Mouse (Mus musculus) cerebellum, adult 8-10 months (tissue): ENCODE results near the gene Ifrd1.
A peak's percentile ranks its signal among the peaks of the same experiment; 100 is the strongest.

ENCODE experiments used
- DNase-seq: peaks from one replicate; pipeline ENCODE4 v3.0.0; 2022

The Ifrd1 gene

GRCm38 (mm10) chr12:40239161-40239560 is 9.1 kb downstream of the Ifrd1 start:
- DNase-seq: no peak

- DNase-seq: no peak
Observed at GRCm38 (mm10) chr12:40232231-40232630, 16.1 kb downstream of the Ifrd1 start.

DNA sequence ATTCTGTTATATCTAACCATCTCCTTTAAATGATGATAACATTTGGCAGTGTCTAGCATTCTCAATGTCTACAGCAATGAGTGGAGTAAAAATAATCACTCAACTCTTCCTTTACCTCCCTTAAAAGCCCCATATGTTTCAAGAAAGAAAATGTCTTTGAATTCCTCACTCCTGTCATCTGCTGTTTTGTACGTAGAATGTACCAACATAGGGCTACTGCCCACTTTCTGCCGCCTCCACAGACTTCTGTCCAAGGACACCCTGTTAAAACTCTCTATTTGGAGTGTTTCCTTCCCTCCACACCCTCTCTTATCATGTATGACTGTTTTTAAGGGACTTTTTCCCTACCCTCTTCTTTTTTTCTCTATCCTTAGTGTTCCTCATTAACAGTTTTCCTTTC is 16.7 kb downstream of the Ifrd1 start:
- DNase-seq: no peak

GRCm38 (mm10) chr12:40224171-40224880 is 24.0 kb downstream of the Ifrd1 start:
- no peak for DNase-seq

DNA sequence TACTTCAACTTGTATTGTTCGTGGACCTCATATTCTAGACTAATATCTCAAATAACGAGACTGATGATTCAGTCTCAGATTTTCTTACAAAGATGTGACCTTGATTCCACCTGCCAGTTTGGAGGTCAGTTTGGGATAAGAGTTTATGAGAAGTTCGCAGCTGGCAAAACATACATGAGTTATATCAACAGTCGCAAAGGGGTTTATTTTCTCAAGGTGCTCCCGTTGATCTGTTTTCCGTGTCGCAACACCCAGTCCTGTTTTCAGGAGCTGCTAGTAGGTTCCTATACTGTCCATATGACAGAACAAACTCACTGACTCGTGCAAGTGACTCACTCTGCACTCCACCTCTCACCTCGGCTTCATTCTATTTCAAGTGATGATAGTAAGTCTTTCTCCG is 24.6 kb downstream of the Ifrd1 start:
- DNase-seq: peak; percentile 32

- DNase-seq: peak; percentile 98
Observed at GRCm38 (mm10) chr12:40223082-40223619, 25.2 kb downstream of the Ifrd1 start.

DNA sequence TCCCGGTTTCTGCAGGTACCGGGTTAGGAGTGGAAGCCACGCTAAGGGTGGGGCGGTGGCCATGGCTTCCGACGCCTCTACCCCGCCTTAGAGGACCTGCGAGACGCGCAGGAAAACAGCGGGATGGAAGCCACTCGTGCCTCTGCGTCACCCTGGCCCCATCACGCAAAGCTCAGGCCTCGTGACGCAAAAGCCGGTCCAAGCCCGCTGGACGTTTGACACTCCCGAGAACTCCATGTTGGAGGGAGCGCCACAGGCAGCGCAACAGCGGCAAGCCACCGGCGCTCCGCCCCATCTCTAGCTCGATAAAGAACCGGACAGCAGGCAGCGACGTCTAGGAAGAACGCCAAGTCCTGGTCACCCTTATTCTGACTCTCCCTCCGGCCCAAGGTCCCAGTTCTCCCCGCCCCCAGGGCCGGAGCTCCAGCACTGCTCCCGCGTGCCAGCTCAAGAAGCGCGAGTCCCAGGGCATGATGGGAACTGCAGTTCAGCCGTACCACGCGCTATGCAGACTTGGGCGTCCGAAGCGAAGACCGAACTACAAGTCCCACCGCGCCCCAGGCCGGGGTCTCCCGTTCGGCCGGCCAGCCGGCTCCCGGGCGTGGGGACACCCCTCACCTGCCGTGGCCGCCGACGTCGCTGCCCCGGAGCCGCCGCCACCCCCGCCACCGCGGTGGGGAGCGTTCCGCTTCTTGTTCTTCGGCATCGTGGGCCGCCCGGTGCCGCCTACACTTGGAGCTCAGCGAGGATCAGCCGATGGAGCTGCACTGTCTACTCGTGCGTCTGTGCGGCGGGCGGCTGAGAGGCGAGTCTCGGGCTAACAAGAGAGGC is 25.8 kb downstream of the Ifrd1 start:
- peak; percentile 95 for DNase-seq

DNA sequence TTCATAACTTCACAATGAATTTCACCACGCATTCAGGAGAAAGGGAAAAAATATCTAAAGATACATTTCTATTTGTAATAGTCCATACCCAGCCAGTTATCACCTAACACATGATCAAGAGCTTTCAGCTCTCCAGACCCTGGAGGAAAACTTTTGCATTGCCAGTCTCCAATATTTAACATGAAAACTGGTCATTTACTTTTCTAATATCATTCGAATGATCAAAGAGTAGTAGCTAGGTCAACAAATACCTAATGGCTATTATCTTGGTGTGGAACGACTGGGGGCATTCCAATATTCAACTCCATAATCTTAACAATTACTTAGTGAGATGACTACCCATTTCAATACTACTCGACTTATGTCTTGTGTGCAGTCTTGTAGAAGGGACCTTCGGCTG is 26.7 kb downstream of the Ifrd1 start:
- DNase-seq: no peak

GRCm38 (mm10) chr12:40220896-40221295 is 27.4 kb downstream of the Ifrd1 start:
- DNase-seq: no peak

GRCm38 (mm10) chr12:40220001-40220570 is 28.2 kb downstream of the Ifrd1 start:
- DNase-seq: peak; percentile 41

- no peak for DNase-seq
Observed at GRCm38 (mm10) chr12:40218430-40218945, 29.8 kb downstream of the Ifrd1 start.

GRCm38 (mm10) chr12:40217776-40218175 is 30.5 kb downstream of the Ifrd1 start:
- no peak for DNase-seq

DNA sequence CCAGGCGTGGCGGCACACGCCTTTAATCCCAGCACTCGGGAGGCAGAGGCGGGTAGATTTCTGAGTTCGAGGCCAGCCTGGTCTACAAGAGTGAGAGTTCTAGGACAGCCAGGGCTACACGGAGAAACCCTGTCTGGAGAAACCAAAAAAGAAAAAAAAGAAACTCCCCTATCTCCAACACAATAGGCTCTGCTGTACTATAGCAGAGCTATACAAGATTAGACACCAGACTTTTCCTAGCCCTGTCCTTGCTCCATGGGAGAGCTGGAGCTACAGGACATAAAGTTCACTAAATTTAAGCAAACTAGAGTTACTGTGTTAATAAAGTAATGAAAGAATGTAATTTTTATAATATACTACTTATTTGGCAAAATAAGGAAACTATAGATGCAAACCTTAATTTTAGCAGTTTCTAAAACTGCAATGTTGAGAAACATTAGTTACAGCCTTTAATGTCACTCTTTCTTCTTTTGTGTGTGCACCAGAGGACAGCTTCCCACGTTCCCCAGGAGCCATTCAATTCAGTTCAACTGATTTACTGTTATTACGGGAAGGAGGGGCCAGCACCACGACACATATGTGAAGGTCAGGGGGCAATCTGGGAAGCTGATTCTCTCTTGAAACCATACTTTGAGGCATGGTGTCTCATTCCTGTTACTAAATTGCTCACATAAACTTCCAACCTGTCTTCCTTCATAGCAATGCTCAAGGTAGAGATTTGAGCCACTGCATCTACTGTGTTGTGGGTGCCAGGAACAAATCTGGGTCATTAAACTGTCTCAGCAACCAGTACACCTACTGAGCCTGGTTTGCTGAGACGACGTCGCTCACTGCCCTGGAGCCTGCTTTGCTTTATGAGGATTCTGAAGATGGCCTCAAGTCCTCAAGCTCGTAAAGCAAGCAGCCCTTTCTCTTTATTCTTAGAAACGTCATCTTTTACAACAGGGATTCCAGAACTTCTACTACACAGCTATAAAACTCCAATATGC is 33.1 kb downstream of the Ifrd1 start:
- no peak for DNase-seq

- no peak for DNase-seq
Observed at GRCm38 (mm10) chr12:40209049-40209448, 39.3 kb downstream of the Ifrd1 start.

DNA sequence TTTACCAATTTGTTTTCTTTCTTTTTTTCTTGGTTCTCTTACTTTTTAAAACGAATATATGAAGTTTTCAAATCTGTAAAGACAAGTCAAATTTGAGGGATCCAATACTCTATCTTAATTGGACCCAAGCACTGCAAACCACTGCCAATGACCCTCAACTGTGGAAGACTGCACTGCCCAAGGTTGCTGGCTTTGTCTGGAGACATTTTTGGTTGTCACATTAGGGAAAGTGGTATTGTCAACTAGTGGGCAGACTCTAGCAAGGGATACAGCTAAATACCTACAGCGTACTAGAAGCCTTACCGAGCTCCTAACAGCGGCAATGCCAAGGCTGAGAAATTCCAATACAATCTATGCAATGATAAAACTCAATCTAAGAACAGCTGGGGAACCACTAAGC is 40.4 kb downstream of the Ifrd1 start:
- no peak for DNase-seq

DNA sequence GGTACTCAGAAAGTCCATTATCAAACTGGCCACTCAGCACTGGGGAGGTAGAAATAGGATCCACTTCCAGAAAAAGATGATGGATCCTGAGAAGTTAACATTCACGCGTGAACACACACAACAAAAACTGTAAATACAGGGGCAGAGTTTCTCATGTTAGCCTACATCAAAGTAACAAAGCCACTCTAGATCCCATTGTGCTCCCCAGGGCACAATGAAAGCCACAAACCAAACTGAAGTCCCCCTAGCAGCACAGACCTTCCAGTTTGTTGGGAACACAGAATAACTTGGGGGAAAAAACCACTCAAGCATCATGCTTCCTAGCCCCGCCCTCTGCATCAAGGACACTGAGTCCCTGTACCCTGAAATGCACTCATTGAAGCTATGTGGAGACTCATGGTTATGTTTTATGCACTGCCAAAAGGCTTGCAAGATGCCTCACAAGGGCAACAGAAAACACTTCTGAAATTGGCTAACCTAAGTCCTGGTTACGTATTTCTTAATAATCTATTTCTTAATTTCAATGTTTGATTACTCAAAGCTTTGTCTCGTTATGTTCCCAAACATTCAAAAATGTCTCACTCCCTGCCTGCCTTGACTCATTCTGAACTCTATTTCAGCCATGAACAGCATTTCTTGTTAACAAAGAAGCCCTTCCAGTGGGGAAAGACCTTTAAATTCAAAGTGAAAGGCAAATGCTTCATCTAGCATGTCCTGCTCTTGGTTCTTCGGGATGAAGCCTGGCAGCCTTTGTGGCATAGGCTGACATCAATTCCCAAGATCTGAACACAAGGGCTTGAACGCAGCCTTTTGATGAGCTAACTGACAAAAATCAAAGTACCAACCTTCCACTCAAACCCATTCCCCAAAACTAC is 45.9 kb downstream of the Ifrd1 start:
- no peak for DNase-seq

- DNase-seq: no peak
Observed at GRCm38 (mm10) chr12:40200484-40201235, 47.6 kb downstream of the Ifrd1 start.

GRCm38 (mm10) chr12:40199795-40200402 is 48.4 kb downstream of the Ifrd1 start:
- DNase-seq: peak; percentile 58

DNA sequence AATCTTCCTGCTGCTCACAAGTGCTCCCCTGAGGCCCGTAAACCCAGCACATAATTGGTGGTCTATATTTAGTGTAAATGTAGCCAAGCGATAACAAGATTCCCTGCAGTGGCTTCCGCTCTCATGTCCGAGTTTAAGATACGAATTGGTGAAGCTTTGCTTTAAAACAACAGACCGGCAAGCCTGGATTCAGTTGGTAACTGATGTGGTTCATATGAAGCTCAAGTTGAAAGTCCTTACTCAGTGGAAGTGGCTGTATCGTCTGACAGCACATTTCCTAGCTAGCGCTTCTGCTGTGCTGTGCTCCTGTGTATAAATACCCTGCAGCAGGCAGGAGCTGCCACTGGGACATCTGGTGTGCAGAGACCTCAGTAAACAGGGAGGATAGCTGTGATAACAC is 49.0 kb downstream of the Ifrd1 start, which contains the start of gene Lsmem1:
Gene Lsmem1 (minus strand): TSS at position 189 of the 400 bp plus-strand sequence.
- no peak for DNase-seq

GRCm38 (mm10) chr12:40198427-40198826 is 49.9 kb downstream of the Ifrd1 start:
- no peak for DNase-seq
